Mouse (Mus musculus) layer of hippocampus, adult 11-12 months (tissue): Measurements from ENCODE around the gene Fcf1.

Experiments used
- DNase-seq: peaks from one replicate; pipeline ENCODE4 v3.0.0; 2022; ENCODE audit warnings: low spot score

Fcf1 gene

GRCm38 (mm10) chr12:84970428-84971096 lies at the start of gene Fcf1, which contains the start of gene Arel1:
Fcf1 (plus strand) TSS chr12:84970897.
Arel1 (minus strand) TSS chr12:84970900.
- DNase-seq: peak; percentile 89

- DNase-seq: no peak
These were observed 48.7 kb upstream of the Fcf1 start for GRCm38 (mm10) chr12:84921881-84922419.

GRCm38 (mm10) chr12:84924324-84924723 lies 46.4 kb upstream of the Fcf1 start:
- no peak for DNase-seq

- DNase-seq: no peak
These were observed 44.2 kb upstream of the Fcf1 start for GRCm38 (mm10) chr12:84926542-84926941.

GRCm38 (mm10) chr12:84932210-84932609 lies 38.5 kb upstream of the Fcf1 start:
- DNase-seq: no peak

- no peak for DNase-seq
These were observed 35.4 kb upstream of the Fcf1 start for GRCm38 (mm10) chr12:84935343-84935742.

- no peak for DNase-seq
These were observed 31.6 kb upstream of the Fcf1 start for GRCm38 (mm10) chr12:84939117-84939516.

GRCm38 (mm10) chr12:84940343-84940742 lies 30.4 kb upstream of the Fcf1 start:
- no peak for DNase-seq

- DNase-seq: no peak
These were observed 29.0 kb upstream of the Fcf1 start for GRCm38 (mm10) chr12:84941717-84942116.

GRCm38 (mm10) chr12:84943006-84943952 lies 27.4 kb upstream of the Fcf1 start:
- no peak for DNase-seq

- DNase-seq: no peak
These were observed 26.4 kb upstream of the Fcf1 start for GRCm38 (mm10) chr12:84944150-84944812.

GRCm38 (mm10) chr12:84944813-84945553 lies 25.7 kb upstream of the Fcf1 start:
- no peak for DNase-seq

- no peak for DNase-seq
These were observed 22.7 kb upstream of the Fcf1 start for GRCm38 (mm10) chr12:84947894-84948583.

GRCm38 (mm10) chr12:84948584-84949285 lies 22.0 kb upstream of the Fcf1 start:
- DNase-seq: no peak

GRCm38 (mm10) chr12:84950763-84951162 lies 19.9 kb upstream of the Fcf1 start:
- DNase-seq: no peak

- no peak for DNase-seq
These were observed 19.2 kb upstream of the Fcf1 start for GRCm38 (mm10) chr12:84951531-84951930.

GRCm38 (mm10) chr12:84952351-84952750 lies 18.3 kb upstream of the Fcf1 start:
- DNase-seq: no peak

- no peak for DNase-seq
These were observed 14.4 kb upstream of the Fcf1 start for GRCm38 (mm10) chr12:84956317-84956716.

- no peak for DNase-seq
These were observed 11.8 kb upstream of the Fcf1 start for GRCm38 (mm10) chr12:84958794-84959356.

GRCm38 (mm10) chr12:84962606-84963005 lies 8.1 kb upstream of the Fcf1 start:
- no peak for DNase-seq
